Mouse (Mus musculus): ENCODE data around the gene Myef2. TPM values are rescaled to one million over a fixed set of nuclear protein-coding genes. Genes with fewer than 3 reads are reported as not detected.
A peak's percentile ranks its signal among the peaks of the same experiment; 100 is the strongest.
"Not testable (repeated sequence)": the region's sequence is repeated elsewhere in the genome, so short reads cannot be mapped to it uniquely, and the experiment has no call there.

The Myef2 gene
- polyA plus RNA-seq, 1 experiment from 2014 or later: 126 TPM

DNA sequence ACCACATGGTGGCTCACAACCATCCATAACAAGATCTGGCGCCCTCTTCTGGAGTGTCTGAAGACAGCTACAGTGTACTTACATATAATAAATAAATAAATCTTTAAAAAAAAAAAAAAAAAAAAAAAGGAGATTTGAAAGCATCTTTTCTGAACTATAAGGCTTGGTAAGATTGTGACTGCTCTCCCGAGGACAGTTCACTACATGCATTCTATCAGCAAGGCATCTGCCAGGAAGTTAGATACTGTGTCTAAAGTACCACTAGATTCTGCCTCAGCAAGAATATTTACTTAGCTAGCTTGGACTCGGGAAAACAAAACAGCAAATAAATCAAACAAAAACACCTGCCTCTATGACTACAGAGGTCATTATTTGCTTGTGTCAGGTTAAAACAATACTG is 31.3 kb downstream of the Myef2 start:
- H3K9me3 ChIP-seq (ENCODE audit: control insufficient read depth, low read depth, low read length); H3K9ac ChIP-seq (replicated peaks; ENCODE audit: low read depth, low read length); ATAC-seq (ENCODE audit: insufficient number of reproducible peaks, insufficient read depth, low FRiP score, low read depth); H3K4me3 ChIP-seq (ENCODE audit: low read depth, low read length); H3K4me2 ChIP-seq (replicated peaks; ENCODE audit: low read depth, low read length); H3K4me1 ChIP-seq (ENCODE audit: control insufficient read depth, insufficient read depth, low read length); H3K27me3 ChIP-seq (ENCODE audit: control insufficient read depth, insufficient read depth, low read length); H3K27ac ChIP-seq (ENCODE audit: low read length): not testable (repeated sequence)
- 77% methylated on average over 2 of the region's 3 CpGs for WGBS
- H3K36me3 ChIP-seq (ENCODE audit: control insufficient read depth, insufficient read depth, low read length): peaks cover 29% of the 10 kb centered on the region; the same call in 1 of the 2 replicates

DNA sequence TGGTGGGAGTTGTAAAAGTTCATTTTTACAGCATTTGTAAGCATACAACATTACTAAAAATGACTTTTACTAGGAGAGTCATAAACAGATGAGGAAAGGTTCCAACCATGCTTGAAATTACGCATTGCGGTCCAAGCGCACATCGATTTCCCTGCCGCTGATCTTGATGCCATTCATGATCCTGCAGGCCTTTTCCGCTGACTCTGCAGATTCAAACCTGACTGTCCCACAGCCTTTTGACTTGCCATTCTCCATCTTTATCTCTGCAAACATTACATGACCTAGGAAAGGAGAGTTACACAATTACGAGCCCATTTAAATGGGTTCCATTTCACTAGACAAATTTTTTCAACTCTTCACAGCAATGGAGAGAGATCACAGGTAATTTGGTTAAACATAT is 34.7 kb downstream of the Myef2 start:
- ATAC-seq (ENCODE audit: insufficient number of reproducible peaks, insufficient read depth, low FRiP score, low read depth): no peak
- WGBS: 95% methylated on average over 7 of the region's 7 CpGs
- Histone ChIP-seq H3K27ac (ENCODE audit: low read length) (no peak overlapping the region), H3K4me3 (ENCODE audit: low read depth, low read length) (no peak overlapping the region), H3K4me2 (replicated peaks; ENCODE audit: low read depth, low read length) (no peak overlapping the region), H3K27me3 (ENCODE audit: control insufficient read depth, insufficient read depth, low read length) (no peaks in the 10 kb centered on the region), H3K4me1 (ENCODE audit: control insufficient read depth, insufficient read depth, low read length) (no peaks in the 10 kb centered on the region), H3K36me3 (ENCODE audit: control insufficient read depth, insufficient read depth, low read length) (peaks cover 27% of the 10 kb centered on the region; the same call in 1 of the 2 replicates), H3K9me3 (ENCODE audit: control insufficient read depth, low read depth, low read length) (no peaks in the 10 kb centered on the region), H3K9ac (replicated peaks; ENCODE audit: low read depth, low read length) (no peak overlapping the region)

DNA sequence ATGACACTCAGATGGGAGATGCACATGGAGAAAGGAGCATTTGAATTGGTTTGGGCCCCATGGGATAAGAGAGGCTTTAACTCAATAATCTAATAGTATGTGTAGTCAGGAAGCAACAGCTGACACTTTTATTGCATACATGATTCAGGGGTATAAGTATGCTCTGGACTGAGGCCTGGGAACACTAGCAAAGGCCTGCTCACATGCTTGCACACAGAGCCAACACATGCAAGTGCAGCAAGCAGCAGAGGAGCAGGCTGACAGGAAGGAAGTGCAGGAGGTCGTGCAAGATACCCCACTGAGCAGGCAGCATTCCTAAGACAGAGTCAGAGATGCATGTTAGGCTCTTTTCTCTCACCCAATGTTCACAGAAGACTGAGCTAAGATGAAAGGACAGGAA is 39.6 kb downstream of the Myef2 start:
- no peaks in the 10 kb centered on the region for H3K27me3 ChIP-seq (ENCODE audit: control insufficient read depth, insufficient read depth, low read length)
- H3K9me3 ChIP-seq (ENCODE audit: control insufficient read depth, low read depth, low read length): no peaks in the 10 kb centered on the region

DNA sequence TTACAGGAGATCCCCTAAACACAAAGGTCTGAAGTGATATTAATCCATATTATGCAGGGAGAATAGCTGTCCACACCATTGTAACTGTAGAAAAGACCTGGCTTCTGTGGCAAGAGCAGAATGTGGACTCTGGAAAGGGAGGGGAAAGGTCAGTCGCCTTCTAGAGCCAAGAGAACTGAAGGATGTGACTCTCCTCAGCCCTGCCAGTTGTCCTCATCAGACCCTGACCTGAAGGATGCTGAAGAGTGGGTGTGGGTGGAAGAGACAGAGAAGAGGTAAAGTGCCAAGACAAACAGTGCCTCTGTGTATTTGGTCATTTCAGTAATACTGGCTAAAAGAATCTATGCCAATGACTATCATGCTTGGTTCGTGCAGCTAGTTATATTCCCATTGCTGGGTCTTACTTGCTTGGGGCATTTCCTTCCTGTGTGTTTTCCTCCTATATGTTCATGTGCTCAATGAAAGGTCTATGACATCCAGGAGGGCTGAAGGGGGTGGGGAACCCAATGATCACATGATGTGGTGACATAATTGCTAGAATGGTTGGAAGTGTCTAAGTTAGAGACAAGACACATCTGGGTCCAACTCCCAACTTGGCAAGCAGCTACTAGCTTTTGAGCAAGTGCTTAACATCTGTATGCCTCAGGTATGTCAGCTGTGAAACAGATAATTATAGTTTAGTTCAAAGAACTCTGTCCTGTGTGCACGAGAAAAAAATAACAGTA is 50.2 kb downstream of the Myef2 start:
- no peaks in the 10 kb centered on the region for H3K9me3 ChIP-seq (ENCODE audit: control insufficient read depth, low read depth, low read length)
- H3K36me3 ChIP-seq (ENCODE audit: control insufficient read depth, insufficient read depth, low read length): no peaks in the 10 kb centered on the region
- H3K4me3 ChIP-seq (ENCODE audit: low read depth, low read length): no peak overlapping the region
- H3K4me1 ChIP-seq (ENCODE audit: control insufficient read depth, insufficient read depth, low read length): no peaks in the 10 kb centered on the region
- H3K9ac ChIP-seq (replicated peaks; ENCODE audit: low read depth, low read length): no peak overlapping the region
- no peak for ATAC-seq (ENCODE audit: insufficient number of reproducible peaks, insufficient read depth, low FRiP score, low read depth)
- no peak overlapping the region for H3K4me2 ChIP-seq (replicated peaks; ENCODE audit: low read depth, low read length)
- no peaks in the 10 kb centered on the region for H3K27me3 ChIP-seq (ENCODE audit: control insufficient read depth, insufficient read depth, low read length)
- no peak overlapping the region for H3K27ac ChIP-seq (ENCODE audit: low read length)
- 72% methylated on average over 3 of the region's 3 CpGs for WGBS

More for the DNA sequence above, 39.6 kb downstream of the Myef2 start:
- Histone ChIP-seq H3K27ac (ENCODE audit: low read length) (no peak overlapping the region), H3K4me2 (replicated peaks; ENCODE audit: low read depth, low read length) (no peak overlapping the region), H3K9ac (replicated peaks; ENCODE audit: low read depth, low read length) (no peak overlapping the region), H3K4me1 (ENCODE audit: control insufficient read depth, insufficient read depth, low read length) (no peaks in the 10 kb centered on the region), H3K4me3 (ENCODE audit: low read depth, low read length) (no peak overlapping the region), H3K36me3 (ENCODE audit: control insufficient read depth, insufficient read depth, low read length) (peaks cover 20% of the 10 kb centered on the region)
- 57% methylated on average over 1 of the region's 1 CpGs for WGBS
- ATAC-seq (ENCODE audit: insufficient number of reproducible peaks, insufficient read depth, low FRiP score, low read depth): no peak; the same call in 1 of the 2 replicates

DNA sequence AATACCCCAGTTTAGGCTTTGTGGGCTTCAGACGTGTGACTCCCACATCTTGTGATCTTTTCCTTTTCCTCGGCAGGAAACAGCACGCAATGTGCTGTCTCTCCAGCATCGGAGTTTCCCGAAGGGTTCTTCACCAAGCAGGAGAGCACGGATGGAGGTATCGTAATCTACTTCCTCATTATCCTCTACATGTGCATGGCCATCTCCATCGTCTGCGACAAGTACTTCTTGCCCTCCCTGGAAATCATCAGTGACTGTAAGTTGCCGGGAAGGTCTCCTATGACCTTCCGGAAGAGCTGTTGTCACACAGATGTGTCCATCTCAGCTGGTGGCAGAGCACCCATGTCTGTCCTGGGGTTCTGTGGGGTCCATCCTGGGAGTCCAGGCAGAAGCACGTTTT is 54.8 kb downstream of the Myef2 start:
- H3K4me3 ChIP-seq (ENCODE audit: low read depth, low read length): no peak overlapping the region
- no peak overlapping the region for H3K4me2 ChIP-seq (replicated peaks; ENCODE audit: low read depth, low read length)
- 87% methylated on average over 12 of the region's 12 CpGs for WGBS
- no peaks in the 10 kb centered on the region for H3K4me1 ChIP-seq (ENCODE audit: control insufficient read depth, insufficient read depth, low read length)
- H3K27me3 ChIP-seq (ENCODE audit: control insufficient read depth, insufficient read depth, low read length): no peaks in the 10 kb centered on the region
- no peak for ATAC-seq (ENCODE audit: insufficient number of reproducible peaks, insufficient read depth, low FRiP score, low read depth)
- no peaks in the 10 kb centered on the region for H3K36me3 ChIP-seq (ENCODE audit: control insufficient read depth, insufficient read depth, low read length)
- H3K9me3 ChIP-seq (ENCODE audit: control insufficient read depth, low read depth, low read length): no peaks in the 10 kb centered on the region
- no peak overlapping the region for H3K27ac ChIP-seq (ENCODE audit: low read length)
- no peak overlapping the region for H3K9ac ChIP-seq (replicated peaks; ENCODE audit: low read depth, low read length)

DNA sequence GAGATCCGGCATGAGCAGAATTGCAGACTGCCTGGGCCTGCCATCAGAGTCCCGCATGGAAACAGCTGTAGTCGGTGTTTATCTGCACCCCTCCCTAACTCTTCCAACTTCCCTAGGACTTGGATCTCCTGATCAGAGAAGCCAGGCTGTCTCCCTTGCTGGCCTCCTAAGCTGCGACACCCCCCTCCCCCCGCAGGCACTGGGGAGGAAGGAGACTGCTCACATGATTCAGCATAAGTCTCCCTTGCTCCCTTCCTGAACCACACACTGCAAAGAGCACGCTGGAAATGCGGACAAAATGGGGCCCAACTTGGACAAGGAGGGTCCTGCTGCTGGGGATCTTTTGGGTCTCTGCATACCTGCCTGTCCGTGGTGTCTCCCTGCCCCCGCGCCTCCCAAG is 55.6 kb downstream of the Myef2 start, which contains the start of gene Slc24a5:
TSS of gene Slc24a5 (plus strand) at position 231 of the 400 bp plus-strand sequence.
- no peaks in the 10 kb centered on the region for H3K9me3 ChIP-seq (ENCODE audit: control insufficient read depth, low read depth, low read length)
- WGBS: 55% methylated on average over 10 of the region's 10 CpGs
- H3K27ac ChIP-seq (ENCODE audit: low read length): no peak within 1 kb of the TSS
- no peak within 1 kb of the TSS for H3K4me2 ChIP-seq (replicated peaks; ENCODE audit: low read depth, low read length)
- H3K36me3 ChIP-seq (ENCODE audit: control insufficient read depth, insufficient read depth, low read length): no peaks in the 10 kb centered on the region
- no peak within 1 kb of the TSS for H3K9ac ChIP-seq (replicated peaks; ENCODE audit: low read depth, low read length)
- no peaks in the 10 kb centered on the region for H3K27me3 ChIP-seq (ENCODE audit: control insufficient read depth, insufficient read depth, low read length)
- peak; percentile 50; the same call in 1 of the 2 replicates for ATAC-seq (ENCODE audit: insufficient number of reproducible peaks, insufficient read depth, low FRiP score, low read depth)
- no peak within 1 kb of the TSS for H3K4me3 ChIP-seq (ENCODE audit: low read depth, low read length)
- H3K4me1 ChIP-seq (ENCODE audit: control insufficient read depth, insufficient read depth, low read length): no peaks in the 10 kb centered on the region

DNA sequence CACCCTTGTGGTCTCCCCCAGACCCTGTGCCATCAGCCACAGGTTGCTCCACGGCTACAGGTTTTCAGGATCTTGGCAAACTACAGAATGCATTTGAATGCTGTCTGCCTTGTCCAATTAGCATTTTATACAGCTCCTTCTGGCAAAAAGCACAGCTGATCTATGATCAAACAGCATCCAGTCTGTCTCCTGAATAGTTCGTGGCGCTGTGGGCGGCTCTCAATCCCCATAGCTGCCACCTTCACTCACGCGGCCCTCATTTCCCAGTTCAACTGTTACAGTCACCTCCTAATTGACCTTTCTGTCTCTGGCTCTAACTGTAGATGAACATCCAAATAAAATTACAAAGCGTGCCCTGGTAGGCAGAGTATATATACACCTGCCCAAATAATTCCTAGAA is 56.1 kb downstream of the Myef2 start:
- Histone ChIP-seq H3K9me3 (ENCODE audit: control insufficient read depth, low read depth, low read length) (no peaks in the 10 kb centered on the region), H3K4me2 (replicated peaks; ENCODE audit: low read depth, low read length) (no peak overlapping the region), H3K4me3 (ENCODE audit: low read depth, low read length) (no peak overlapping the region), H3K27ac (ENCODE audit: low read length) (no peak overlapping the region), H3K36me3 (ENCODE audit: control insufficient read depth, insufficient read depth, low read length) (no peaks in the 10 kb centered on the region), H3K9ac (replicated peaks; ENCODE audit: low read depth, low read length) (no peak overlapping the region), H3K4me1 (ENCODE audit: control insufficient read depth, insufficient read depth, low read length) (no peaks in the 10 kb centered on the region), H3K27me3 (ENCODE audit: control insufficient read depth, insufficient read depth, low read length) (no peaks in the 10 kb centered on the region)
- WGBS: 86% methylated on average over 7 of the region's 7 CpGs
- ATAC-seq (ENCODE audit: insufficient number of reproducible peaks, insufficient read depth, low FRiP score, low read depth): 0 out of 2 replicates have a peak, but pooled peaks have one; percentile 8

DNA sequence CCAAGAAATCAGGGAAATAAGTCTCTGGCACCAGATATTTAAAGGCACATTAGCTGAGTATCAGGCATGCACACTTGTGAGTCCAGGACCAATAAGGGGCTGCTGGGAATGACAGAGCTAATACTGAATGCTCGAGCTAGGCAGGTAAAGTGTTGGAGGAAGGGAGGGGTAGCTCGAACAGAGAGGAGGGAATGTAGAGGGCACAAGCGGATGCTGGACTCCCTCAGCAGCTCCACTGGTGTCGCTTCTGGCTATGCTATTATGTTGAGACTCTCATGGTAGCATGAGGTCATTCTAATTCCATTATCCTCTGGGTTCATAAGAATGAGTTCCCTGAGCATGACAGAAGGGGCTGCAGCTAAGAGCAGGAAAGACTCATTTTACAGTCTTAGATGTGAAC is 60.5 kb downstream of the Myef2 start:
- ATAC-seq (ENCODE audit: insufficient number of reproducible peaks, insufficient read depth, low FRiP score, low read depth): no peak
- Histone ChIP-seq H3K4me1 (ENCODE audit: control insufficient read depth, insufficient read depth, low read length) (no peaks in the 10 kb centered on the region), H3K9me3 (ENCODE audit: control insufficient read depth, low read depth, low read length) (no peaks in the 10 kb centered on the region), H3K9ac (replicated peaks; ENCODE audit: low read depth, low read length) (no peak overlapping the region), H3K27ac (ENCODE audit: low read length) (no peak overlapping the region), H3K27me3 (ENCODE audit: control insufficient read depth, insufficient read depth, low read length) (no peaks in the 10 kb centered on the region), H3K36me3 (ENCODE audit: control insufficient read depth, insufficient read depth, low read length) (no peaks in the 10 kb centered on the region), H3K4me2 (replicated peaks; ENCODE audit: low read depth, low read length) (no peak overlapping the region), H3K4me3 (ENCODE audit: low read depth, low read length) (no peak overlapping the region)
- 52% methylated on average over 4 of the region's 4 CpGs for WGBS

DNA sequence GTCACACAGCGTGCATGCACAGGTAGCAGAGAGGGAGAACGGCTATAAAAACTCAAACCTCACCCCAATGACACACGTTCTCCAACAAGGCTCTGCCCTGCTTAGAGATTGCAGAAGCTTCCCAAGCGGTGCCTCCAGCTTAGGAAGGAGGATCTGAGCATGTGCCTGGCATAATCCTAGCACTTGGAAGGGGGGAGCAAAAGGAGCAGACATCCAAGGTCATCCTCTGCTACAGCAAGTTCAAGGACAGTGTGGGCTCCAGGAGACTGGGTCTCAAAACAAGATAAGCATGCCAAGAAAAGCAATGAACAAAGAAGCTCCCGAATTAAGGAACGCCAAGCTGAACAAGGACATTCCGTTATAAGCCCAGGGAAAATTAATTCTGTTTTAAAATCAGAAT is 62.0 kb downstream of the Myef2 start:
- no peaks in the 10 kb centered on the region for H3K36me3 ChIP-seq (ENCODE audit: control insufficient read depth, insufficient read depth, low read length)
- H3K4me3 ChIP-seq (ENCODE audit: low read depth, low read length): no peak overlapping the region
- H3K4me2 ChIP-seq (replicated peaks; ENCODE audit: low read depth, low read length): no peak overlapping the region
- H3K27me3 ChIP-seq (ENCODE audit: control insufficient read depth, insufficient read depth, low read length): no peaks in the 10 kb centered on the region
- ATAC-seq (ENCODE audit: insufficient number of reproducible peaks, insufficient read depth, low FRiP score, low read depth): no peak
- H3K9me3 ChIP-seq (ENCODE audit: control insufficient read depth, low read depth, low read length): no peaks in the 10 kb centered on the region
- H3K4me1 ChIP-seq (ENCODE audit: control insufficient read depth, insufficient read depth, low read length): no peaks in the 10 kb centered on the region
- H3K27ac ChIP-seq (ENCODE audit: low read length): no peak overlapping the region
- H3K9ac ChIP-seq (replicated peaks; ENCODE audit: low read depth, low read length): no peak overlapping the region
- WGBS: 92% methylated on average over 7 of the region's 7 CpGs
